Mouse (Mus musculus) 3134 (cell line): ENCODE data around the gene Cenpc1.

Experiments used
- DNase-seq: peaks from one replicate; pipeline ENCODE4 v3.0.0-alpha.2; 2011; ENCODE audit warnings: low spot score; ENCODE audit not compliant: insufficient read length; ENCODE audit errors: extremely low read depth

The Cenpc1 gene

GRCm38 (mm10) chr5:85996545-85997510 lies 68.6 kb downstream of the Cenpc1 start:
- DNase-seq = no peak

- DNase-seq = no peak
Measured at GRCm38 (mm10) chr5:85994551-85994950, 70.8 kb downstream of the Cenpc1 start.

- DNase-seq = no peak
Measured at GRCm38 (mm10) chr5:85992805-85993721, 72.3 kb downstream of the Cenpc1 start.

- DNase-seq = no peak
Measured at GRCm38 (mm10) chr5:85992055-85992454, 73.3 kb downstream of the Cenpc1 start.

GRCm38 (mm10) chr5:85987516-85987863 lies 77.9 kb downstream of the Cenpc1 start:
- no peak for DNase-seq

- DNase-seq = no peak
Measured at GRCm38 (mm10) chr5:85986734-85987515, 78.5 kb downstream of the Cenpc1 start.

- DNase-seq = no peak
Measured at GRCm38 (mm10) chr5:85977646-85978426, 87.5 kb downstream of the Cenpc1 start.

- DNase-seq = no peak
Measured at GRCm38 (mm10) chr5:85962791-85963190, 102.6 kb downstream of the Cenpc1 start.
